Mouse (Mus musculus) liver, adult (tissue): ENCODE measurements at regions not wholly inside any gene's neighbourhood (a gene's known extent, or its start where the extent isn't known, plus 50 kb on each side); places are given as distances from the start of the nearest gene placed in this dataset.

Source experiments
- GATA4 ChIP-seq: IDR thresholded peaks from 2 replicates; pipeline ENCODE4 v1.6.1; 2014; ENCODE audit warnings: mild to moderate bottlenecking, low read length; ENCODE audit not compliant: insufficient replicate concordance

DNA sequence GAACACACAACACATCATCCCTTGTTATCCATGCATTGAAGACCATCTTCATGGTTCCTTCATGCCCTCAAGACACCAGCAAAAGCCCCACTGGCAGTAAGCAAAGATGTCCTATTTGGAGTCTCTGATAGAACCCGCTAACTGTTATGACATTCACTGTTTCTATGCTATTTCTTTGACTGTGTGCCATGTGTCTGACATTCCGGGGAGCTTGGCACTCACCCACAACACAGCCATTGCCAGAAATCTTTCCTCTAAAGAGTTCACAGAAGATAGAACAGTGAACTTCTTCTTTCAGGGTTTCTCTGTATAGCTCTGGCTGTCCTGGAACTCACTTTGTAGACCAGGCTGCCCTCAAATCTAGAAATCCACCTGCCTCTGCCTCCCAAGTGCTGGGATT is 261.2 kb downstream of the Setd4 start:
- TF ChIP-seq GATA4: no peak

GRCm38 (mm10) chr16:93341791-93342190 is 262.1 kb downstream of the Setd4 start:
- TF ChIP-seq GATA4: no peak

DNA sequence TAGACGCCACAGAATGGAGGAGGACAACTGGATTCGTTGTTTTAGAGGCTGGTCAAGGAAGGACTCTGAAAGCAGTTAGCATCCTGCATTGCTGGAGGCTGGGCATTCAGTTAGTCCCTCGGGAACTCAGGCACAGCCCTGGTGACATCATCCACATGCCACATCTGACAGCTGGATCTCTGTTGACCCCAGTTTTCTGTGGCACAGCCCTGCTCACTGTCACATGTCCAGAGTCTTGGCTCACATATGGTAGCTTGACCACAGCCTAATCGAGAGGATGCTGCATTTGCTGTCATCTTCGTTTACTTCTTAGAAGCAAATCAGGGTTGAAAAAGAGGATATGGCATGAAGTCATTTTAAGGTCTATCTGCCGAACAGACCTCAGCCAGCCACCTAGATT is 265.1 kb downstream of the Setd4 start:
- no peak for TF ChIP-seq GATA4

- no peak for TF ChIP-seq GATA4
These were observed 268.3 kb downstream of the Setd4 start for GRCm38 (mm10) chr16:93335322-93336111.

- no peak for TF ChIP-seq GATA4
These were observed 270.2 kb downstream of the Setd4 start for GRCm38 (mm10) chr16:93333654-93334053.

DNA sequence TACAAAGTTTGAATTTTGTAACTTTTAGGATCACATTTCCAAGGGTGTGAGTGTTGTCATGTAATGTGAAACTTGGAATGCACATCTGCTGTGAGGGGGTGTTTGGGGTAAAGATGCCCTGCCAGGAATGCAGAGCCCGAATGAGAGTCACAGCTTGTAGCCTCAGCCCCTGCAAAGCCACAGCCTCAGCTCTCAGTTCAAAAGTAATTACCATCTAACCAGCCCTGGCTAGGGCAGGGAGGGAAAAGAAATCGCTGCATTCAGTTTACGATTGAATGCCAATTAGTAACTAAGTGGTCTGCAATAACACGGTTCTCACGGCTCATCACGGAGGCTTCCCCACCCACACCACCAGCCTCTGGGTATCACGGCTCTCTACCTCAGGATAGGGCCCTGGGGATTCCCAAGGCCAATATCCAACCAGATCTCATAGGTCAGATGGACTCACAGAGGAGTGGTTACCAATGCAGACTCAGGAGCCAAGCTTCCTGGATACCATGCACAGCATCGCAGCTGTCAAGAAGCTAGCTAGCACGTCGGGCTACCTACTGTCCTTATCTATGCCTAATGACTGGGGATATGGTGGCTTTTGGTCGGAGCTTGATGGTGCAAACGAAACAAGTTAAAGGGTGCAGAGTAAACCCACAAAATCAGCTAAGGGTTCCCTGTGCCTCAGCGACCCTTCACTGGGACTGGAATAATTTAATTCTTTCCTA is 275.0 kb downstream of the Setd4 start:
- no peak for TF ChIP-seq GATA4

- TF ChIP-seq GATA4: no peak
These were observed 279.0 kb downstream of the Setd4 start for GRCm38 (mm10) chr16:93324911-93325310.

- no peak for TF ChIP-seq GATA4
These were observed 280.7 kb downstream of the Setd4 start for GRCm38 (mm10) chr16:93323172-93323571.

DNA sequence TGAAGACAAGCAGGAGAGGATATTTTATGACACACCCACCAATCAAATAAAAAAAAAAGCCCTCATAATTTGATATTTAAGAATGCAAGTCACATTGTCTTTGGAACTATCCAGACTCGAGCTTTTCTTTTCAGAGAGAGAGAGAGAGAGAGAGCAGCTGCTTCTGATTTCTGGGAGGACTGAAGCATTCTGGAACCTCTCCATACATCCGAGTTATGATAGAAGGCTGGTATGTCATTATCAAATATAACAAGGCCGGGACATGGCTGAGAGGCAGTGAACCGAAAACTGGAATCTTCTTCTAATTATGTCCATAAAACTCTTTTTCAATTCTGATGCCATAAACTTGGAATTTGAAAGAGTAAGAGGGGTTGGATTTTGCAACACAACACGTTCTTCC is 284.3 kb downstream of the Setd4 start:
- TF ChIP-seq GATA4: no peak

DNA sequence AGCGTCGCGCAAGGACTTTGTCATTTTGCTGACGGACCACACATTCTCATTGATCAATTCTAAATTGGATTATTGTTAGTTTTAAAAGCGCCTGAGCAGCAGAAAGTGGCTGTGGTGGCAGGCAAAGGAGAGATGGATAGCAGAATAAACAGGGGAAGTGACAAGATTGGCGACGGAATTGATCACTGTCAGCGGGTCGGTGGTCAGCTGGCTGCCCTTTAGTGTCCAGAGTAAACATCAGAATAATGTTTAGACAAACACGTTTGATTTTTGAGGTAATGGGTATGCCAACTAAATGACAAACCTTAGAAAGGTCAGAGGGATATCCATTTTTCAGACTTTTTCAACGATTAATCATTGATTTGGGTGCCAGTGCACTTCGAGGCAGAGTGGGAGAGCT is 292.2 kb downstream of the Setd4 start:
- no peak for TF ChIP-seq GATA4

- TF ChIP-seq GATA4: no peak
These were observed 295.1 kb downstream of the Setd4 start for GRCm38 (mm10) chr16:93308666-93309360.

GRCm38 (mm10) chr16:93306951-93307350 is 296.9 kb downstream of the Setd4 start:
- TF ChIP-seq GATA4: no peak

- no peak for TF ChIP-seq GATA4
These were observed 309.4 kb downstream of the Setd4 start for GRCm38 (mm10) chr16:93294430-93294829.

GRCm38 (mm10) chr16:93292965-93293653 is 310.8 kb downstream of the Setd4 start:
- no peak for TF ChIP-seq GATA4

DNA sequence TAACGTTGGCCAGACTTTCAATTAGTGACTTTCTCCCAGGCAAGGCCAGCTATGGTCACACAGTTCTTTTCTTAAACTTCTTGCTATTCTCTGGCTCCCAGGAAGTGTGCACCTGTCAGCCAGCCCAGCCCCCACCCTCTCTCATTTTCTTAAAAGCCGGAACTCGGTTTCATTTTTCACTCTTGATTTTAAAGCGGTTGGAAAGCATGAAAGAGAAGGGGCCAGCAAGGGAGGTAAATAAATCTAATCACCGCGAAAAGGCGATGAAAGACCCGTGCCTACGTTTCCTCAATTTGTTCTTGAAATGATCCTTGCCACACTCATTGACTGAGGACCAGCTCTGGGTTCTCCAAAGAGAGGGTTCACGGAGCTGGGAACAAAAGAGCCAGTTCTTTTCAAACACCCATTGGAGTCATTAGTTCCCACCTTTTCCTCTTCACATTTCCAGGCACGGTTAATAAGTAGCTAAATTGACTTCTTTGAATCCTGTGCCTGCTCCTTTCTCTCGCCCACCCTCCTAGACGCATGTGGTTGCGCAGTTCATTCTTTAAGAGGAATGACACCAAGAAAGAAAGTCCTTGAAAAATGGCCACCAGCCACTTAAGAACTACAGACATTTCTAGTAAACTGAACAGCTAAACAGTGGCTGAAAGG is 311.6 kb downstream of the Setd4 start:
- no peak for TF ChIP-seq GATA4

DNA sequence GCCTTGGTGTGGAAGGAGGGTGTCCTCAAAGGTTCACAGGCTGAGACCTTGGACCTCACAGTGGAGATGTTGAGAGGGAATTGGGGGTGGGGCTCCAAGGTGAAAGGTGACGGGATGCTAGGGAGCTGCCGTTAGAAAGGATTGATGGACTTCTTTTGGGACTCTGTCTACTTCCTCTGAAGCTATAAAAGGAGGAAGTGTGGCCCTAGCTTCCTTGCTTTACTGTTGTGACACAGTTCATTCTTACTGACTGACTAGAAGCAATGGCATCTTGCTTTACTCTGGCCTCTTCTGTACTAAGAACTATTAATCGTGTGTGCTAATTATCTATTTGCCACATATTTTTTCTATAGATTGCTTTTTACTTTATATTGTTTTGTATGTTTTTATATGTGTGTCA is 315.8 kb downstream of the Setd4 start:
- TF ChIP-seq GATA4: no peak
